8 mouse cellular contexts compared by ENCODE assay signal in genomic region chrX:36901655-36902054, GRCm38 (mm10). TPM values are rescaled to one million over a fixed set of nuclear protein-coding genes. Genes with fewer than 3 reads are reported as not detected.
A peak's percentile ranks its signal among the peaks of the same experiment; 100 is the strongest.
DNase-seq lines count a peak whose midpoint lies in the region; ATAC-seq and TF ChIP-seq lines count a peak whose summit lies in the region.

No protein-coding gene starts in this region.

- H3K4me2 ChIP-seq in stomach, embryonic 14.5 days (replicated peaks; ENCODE audit: low read depth, low read length): peak overlapping the region; percentile 54
- no peak overlapping the region for H3K4me2 ChIP-seq in stomach, postnatal 0 days (replicated peaks; ENCODE audit: low read depth)
- peak overlapping the region; percentile 62 for H3K4me2 ChIP-seq in limb, embryonic 14.5 days (replicated peaks; ENCODE audit: low read depth, low read length, severe bottlenecking)

- H3K27ac ChIP-seq in stomach, embryonic 14.5 days (ENCODE audit: low read length): no peak overlapping the region
- H3K27ac ChIP-seq in stomach, postnatal 0 days (replicated peaks): no peak overlapping the region
- H3K27ac ChIP-seq in limb, embryonic 14.5 days (replicated peaks; ENCODE audit: low read depth, low read length): no peak overlapping the region

- H3K4me3 ChIP-seq in stomach, embryonic 14.5 days (ENCODE audit: low read depth, low read length): peak overlapping the region; percentile 52; the same call in 1 of the 2 replicates
- no peak overlapping the region for H3K4me3 ChIP-seq in stomach, postnatal 0 days (ENCODE audit: low read depth, low read length)
- H3K4me3 ChIP-seq in limb, embryonic 14.5 days (replicated peaks; ENCODE audit: low read length): peak overlapping the region; percentile 49

- no peaks in the 10 kb centered on the region for H3K4me1 ChIP-seq in stomach, embryonic 14.5 days (ENCODE audit: control insufficient read depth, insufficient read depth, low read length)
- no peaks in the 10 kb centered on the region for H3K4me1 ChIP-seq in stomach, postnatal 0 days (replicated peaks; ENCODE audit: control insufficient read depth, insufficient read depth)
- no peaks in the 10 kb centered on the region for H3K4me1 ChIP-seq in limb, embryonic 14.5 days (ENCODE audit: control insufficient read depth, insufficient read depth, low read length)

- no peak for ATAC-seq in stomach, embryonic 14.5 days (ENCODE audit: insufficient number of reproducible peaks, insufficient read depth, low FRiP score, low read depth)
- ATAC-seq in stomach, postnatal 0 days (ENCODE audit: low FRiP score, low TSS enrichment): no peak
- ATAC-seq in limb, embryonic 14.5 days (ENCODE audit: low FRiP score, low read depth): no peak

- TF ChIP-seq POLR2A in limb, embryonic 14.5 days (IDR thresholded peaks at IDR 0.05; ENCODE audit: borderline replicate concordance, extremely low read depth, insufficient read depth, insufficient read length): no peak

- DNase-seq in cerebellum, adult 9-10 months: peak; percentile 20
- DNase-seq in cerebellum, adult 9-11 months: no peak
- no peak for DNase-seq in stomach, postnatal 0 days (ENCODE audit: low spot score)
- DNase-seq in limb, embryonic 14.5 days (ENCODE audit: low spot score): no peak
- DNase-seq in telencephalon, adult 2 months (ENCODE audit: low read depth, low spot score): peak; percentile 6
- no peak for DNase-seq in kidney, adult 11 months
- no peak for DNase-seq in left cerebral cortex, adult 18-20 months (ENCODE audit: low spot score in 2 of 2)

- no peaks in the 10 kb centered on the region for H3K9me3 ChIP-seq in stomach, embryonic 14.5 days (ENCODE audit: control insufficient read depth, low read depth, low read length)
- no peaks in the 10 kb centered on the region for H3K9me3 ChIP-seq in stomach, postnatal 0 days (ENCODE audit: control insufficient read depth, low read length)
- no peaks in the 10 kb centered on the region for H3K9me3 ChIP-seq in limb, embryonic 14.5 days (ENCODE audit: control insufficient read depth, low read length)

- no peak overlapping the region; the same call in 1 of the 2 replicates for H3K9ac ChIP-seq in stomach, embryonic 14.5 days (replicated peaks; ENCODE audit: low read depth, low read length)
- no peak overlapping the region for H3K9ac ChIP-seq in stomach, postnatal 0 days (ENCODE audit: low read length)
- no peak overlapping the region for H3K9ac ChIP-seq in limb, embryonic 14.5 days (ENCODE audit: low read depth, low read length, severe bottlenecking)

- 25% methylated on average over 3 of the region's 3 CpGs for WGBS in stomach, embryonic 14.5 days
- WGBS in stomach, postnatal 0 days: 26% methylated on average over 3 of the region's 3 CpGs
- WGBS in limb, embryonic 14.5 days: 30% methylated on average over 3 of the region's 3 CpGs

- no peak for TF ChIP-seq EP300 in stomach, postnatal 0 days (optimal IDR thresholded peaks at IDR 0.05)

- H3K36me3 ChIP-seq in stomach, embryonic 14.5 days (ENCODE audit: control insufficient read depth, insufficient read depth, low read length): no peaks in the 10 kb centered on the region
- H3K36me3 ChIP-seq in stomach, postnatal 0 days (ENCODE audit: control insufficient read depth, insufficient read depth, low read length): no peaks in the 10 kb centered on the region
- H3K36me3 ChIP-seq in limb, embryonic 14.5 days (ENCODE audit: control insufficient read depth, insufficient read depth, low read length): no peaks in the 10 kb centered on the region

- no peak for TF ChIP-seq CTCF in stomach, postnatal 0 days (IDR thresholded peaks at IDR 0.05; ENCODE audit: low read depth)

- H3K27me3 ChIP-seq in stomach, embryonic 14.5 days (ENCODE audit: control insufficient read depth, insufficient read depth, low read length): no peaks in the 10 kb centered on the region
- no peaks in the 10 kb centered on the region for H3K27me3 ChIP-seq in stomach, postnatal 0 days (ENCODE audit: control insufficient read depth, insufficient read depth, low read length)
- no peaks in the 10 kb centered on the region for H3K27me3 ChIP-seq in limb, embryonic 14.5 days (ENCODE audit: control insufficient read depth, insufficient read depth, low read length)

RNA-seq across cellular contexts. Expression of gene Nkrf, which starts 1.0 kb away (rescaled TPM):
- polyA plus RNA-seq in stomach, embryonic 14.5 days (2014; fragmentation: Nextera tagmentation; extraction: Ambion mirVana): 2.6 and 2.9 TPM in 2 replicates
- polyA plus RNA-seq in stomach, postnatal 0 days (2015; fragmentation: Nextera tagmentation; extraction: Ambion mirVana): 0.79 and 0.94 TPM in 2 replicates
- polyA plus RNA-seq in limb, embryonic 14.5 days (2012; rRNA removed): 3.4 and 4.5 TPM in 2 replicates
- polyA plus RNA-seq in limb, embryonic 14.5 days (2014; fragmentation: Nextera tagmentation; extraction: Ambion mirVana): 1.7 and 2.1 TPM in 2 replicates
- 10 to 100 TPM; 37.5 to 38.0 TPM for total RNA-seq in left cerebral cortex, adult 18-20 months (2021)

RNA-seq across cellular contexts. Expression of gene C330007P06Rik, which starts 27.7 kb away (rescaled TPM):
- polyA plus RNA-seq in stomach, embryonic 14.5 days (2014; fragmentation: Nextera tagmentation; extraction: Ambion mirVana): 34.5 and 35.0 TPM in 2 replicates
- polyA plus RNA-seq in stomach, postnatal 0 days (2015; fragmentation: Nextera tagmentation; extraction: Ambion mirVana): 14.6 and 15.1 TPM in 2 replicates
- 18.0 and 21.1 TPM in 2 replicates for polyA plus RNA-seq in limb, embryonic 14.5 days (2012; rRNA removed)
- polyA plus RNA-seq in limb, embryonic 14.5 days (2014; fragmentation: Nextera tagmentation; extraction: Ambion mirVana): 34.6 and 35.8 TPM in 2 replicates
- 10 to 100 TPM; 36.9 to 39.0 TPM for total RNA-seq in left cerebral cortex, adult 18-20 months (2021)

RNA-seq across cellular contexts. Expression of gene Ube2a, which starts 28.0 kb away (rescaled TPM):
- 113 and 121 TPM in 2 replicates for polyA plus RNA-seq in stomach, embryonic 14.5 days (2014; fragmentation: Nextera tagmentation; extraction: Ambion mirVana)
- 128 and 139 TPM in 2 replicates for polyA plus RNA-seq in stomach, postnatal 0 days (2015; fragmentation: Nextera tagmentation; extraction: Ambion mirVana)
- polyA plus RNA-seq in limb, embryonic 14.5 days (2012; rRNA removed): 40.0 and 44.2 TPM in 2 replicates
- polyA plus RNA-seq in limb, embryonic 14.5 days (2014; fragmentation: Nextera tagmentation; extraction: Ambion mirVana): 133 TPM in 2 replicates
- 10 to 100 TPM; 44.1 to 50.3 TPM for total RNA-seq in left cerebral cortex, adult 18-20 months (2021)

Comparison
In these comparisons a context has a peak if more than half of its experiments do, and no peak if none do; other contexts are left out.
1. DNase-seq: peak in cerebellum, adult 9-10 months (single experiment) and telencephalon, adult 2 months (single experiment); none in cerebellum, adult 9-11 months (single experiment), stomach, postnatal 0 days (single experiment), limb, embryonic 14.5 days (single experiment), kidney, adult 11 months (single experiment) and left cerebral cortex, adult 18-20 months (0 of 2).